Mouse (Mus musculus): ENCODE data around the gene Pim1. TPM values are rescaled to one million over a fixed set of nuclear protein-coding genes. Genes with fewer than 3 reads are reported as not detected.

The Pim1 gene
- total RNA-seq (2023): 250 TPM

GRCm38 (mm10) chr17:29490713-29491581 lies at the start of gene Pim1:
Gene Pim1 (plus strand): TSS chr17:29490753.

Other genes starting within 250 kb of the Pim1 start
- 12.6 TPM for gene Ppil1, start 226.6 kb upstream of the Pim1 start, total RNA-seq (2023)
- gene BC004004, start 222.0 kb upstream of the Pim1 start, total RNA-seq (2023): 49.3 TPM
- 0.52 TPM for gene Pi16, start 173.1 kb upstream of the Pim1 start, total RNA-seq (2023)
- gene Mtch1, start 142.8 kb upstream of the Pim1 start, total RNA-seq (2023): 57.1 TPM
- 28.8 TPM for gene Fgd2, start 129.8 kb upstream of the Pim1 start, total RNA-seq (2023)
- not detected for gene Gm17657, start 58.9 kb downstream of the Pim1 start, total RNA-seq (2023)
- 42.1 TPM for gene Tbc1d22b, start 59.0 kb downstream of the Pim1 start, total RNA-seq (2023)
- not detected for gene Tmem217, start 61.6 kb downstream of the Pim1 start, total RNA-seq (2023)
- 44.2 TPM for gene Rnf8, start 124.0 kb downstream of the Pim1 start, total RNA-seq (2023)
- 12.0 TPM for gene Gm28043, start 124.1 kb downstream of the Pim1 start, total RNA-seq (2023)
- gene Cmtr1, start 169.8 kb downstream of the Pim1 start, total RNA-seq (2023): 134 TPM
- 9.0 TPM for gene Ccdc167, start 226.3 kb downstream of the Pim1 start, total RNA-seq (2023)

All from CD8-positive naive resting alpha-beta T cell, adult 57 days (primary cell).